Mouse (Mus musculus): Measurements from ENCODE around the gene Mrpl49. TPM values are rescaled to one million over a fixed set of nuclear protein-coding genes. Genes with fewer than 3 reads are reported as not detected.

Mrpl49 gene
- polyA plus RNA-seq (2015; fragmentation: Nextera tagmentation; extraction: Ambion mirVana) = 50.2 and 59.4 TPM in 2 replicates

DNA sequence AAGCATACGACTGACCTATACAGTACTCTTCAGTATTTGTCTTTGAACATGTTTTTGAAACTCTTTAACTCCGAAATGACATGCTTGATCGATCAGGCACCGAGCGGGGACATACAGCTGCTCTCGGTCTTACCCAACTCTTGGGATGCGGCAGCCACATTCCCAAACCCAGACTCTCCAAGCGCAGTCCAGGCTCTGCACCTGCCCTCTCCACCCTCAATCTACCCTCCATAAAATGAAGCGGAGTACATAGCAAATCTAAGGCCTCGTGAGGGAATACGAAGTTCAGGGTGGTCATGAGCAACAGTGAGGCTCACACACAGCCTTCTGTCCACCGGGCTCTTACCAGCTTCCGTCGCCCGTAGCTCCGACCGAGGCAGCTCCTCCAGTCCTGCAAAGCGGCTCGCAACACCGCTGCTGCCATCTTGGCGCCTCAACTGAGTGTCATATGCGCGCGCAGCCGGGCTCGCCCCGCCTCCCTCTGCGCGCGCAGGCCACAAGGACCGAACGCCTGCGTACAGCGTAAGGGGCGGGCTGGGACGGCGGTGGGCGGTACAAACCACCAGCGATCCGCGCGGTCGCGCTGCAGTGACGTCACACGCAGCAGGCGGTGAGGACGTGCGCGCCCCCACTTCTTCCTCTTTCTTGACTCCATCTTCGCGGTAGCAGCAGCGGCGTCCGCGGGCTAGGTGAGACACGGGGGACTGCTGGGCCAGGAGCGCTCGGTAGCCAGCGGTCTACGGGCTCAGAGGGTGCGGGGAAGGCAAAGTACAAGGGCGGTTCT is at the start of gene Mrpl49, which contains the start of gene Fau:
Gene Mrpl49, minus strand, starts transcription at position 473 of the 784 bp plus-strand sequence.
Gene Fau, plus strand, starts transcription at position 532 of the 784 bp plus-strand sequence.
- H3K4me2 ChIP-seq = peak within 1 kb of the TSS; percentile 95
- WGBS (ENCODE audit: insufficient replicate concordance) = under 1% methylated on average over 63 of the region's 63 CpGs
- H3K9me3 ChIP-seq (replicated peaks) = no peaks in the 10 kb centered on the region
- ATAC-seq (ENCODE audit: low read depth) (peak; percentile 79), DNase-seq (peak; percentile 97)
- H3K4me3 ChIP-seq (replicated peaks) = peak within 1 kb of the TSS; percentile 89
- peak within 1 kb of the TSS; percentile 95 for H3K9ac ChIP-seq
- no peaks in the 10 kb centered on the region for H3K27me3 ChIP-seq
- peaks cover 68% of the 10 kb centered on the region for H3K4me1 ChIP-seq (replicated peaks)
- H3K27ac ChIP-seq = peak within 1 kb of the TSS; percentile 85
- H3K36me3 ChIP-seq = peaks cover 57% of the 10 kb centered on the region

DNA sequence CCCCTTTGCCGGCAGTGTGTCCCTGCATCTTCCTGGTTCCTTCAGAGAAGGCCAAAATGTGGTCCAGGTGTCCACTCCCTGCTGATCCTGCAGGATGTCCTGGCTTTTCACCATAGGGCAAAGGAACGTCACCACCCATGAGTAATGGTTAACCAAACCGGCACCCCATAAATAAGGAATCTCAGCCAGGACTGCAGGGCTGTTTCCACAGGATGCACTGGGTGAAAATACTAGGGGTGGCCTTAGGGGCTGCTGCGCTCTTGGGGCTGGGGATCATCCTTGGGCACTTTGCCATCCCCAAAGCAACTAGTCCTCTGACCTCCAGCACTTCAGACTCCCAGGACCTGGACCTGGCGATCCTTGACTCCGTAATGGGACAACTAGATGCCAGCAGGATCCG is 48.0 kb upstream of the Mrpl49 start, which contains the start of gene Naaladl1:
Gene Naaladl1, plus strand, starts transcription at position 197 of the 400 bp plus-strand sequence.
- Histone ChIP-seq H3K4me1 (replicated peaks) (peaks cover 57% of the 10 kb centered on the region), H3K4me3 (replicated peaks) (no peak within 1 kb of the TSS), H3K36me3 (no peaks in the 10 kb centered on the region), H3K4me2 (peak within 1 kb of the TSS; percentile 21; the same call in 1 of the 2 replicates), H3K9ac (no peak within 1 kb of the TSS), H3K27ac (peak within 1 kb of the TSS; percentile 15; the same call in 1 of the 2 replicates), H3K9me3 (replicated peaks) (no peaks in the 10 kb centered on the region), H3K27me3 (no peaks in the 10 kb centered on the region)
- 85% methylated on average over 7 of the region's 7 CpGs for WGBS (ENCODE audit: insufficient replicate concordance)
- ATAC-seq (ENCODE audit: low read depth) = no peak
- DNase-seq = no peak

GRCm38 (mm10) chr19:6104476-6104875 is 46.9 kb upstream of the Mrpl49 start:
- H3K4me1 ChIP-seq (replicated peaks) = peaks cover 63% of the 10 kb centered on the region
- H3K4me3 ChIP-seq (replicated peaks) = no peak overlapping the region
- H3K27ac ChIP-seq = peak overlapping the region; percentile 15; the same call in 1 of the 2 replicates
- no peaks in the 10 kb centered on the region for H3K9me3 ChIP-seq (replicated peaks)
- no peak overlapping the region for H3K4me2 ChIP-seq
- DNase-seq (no peak), ATAC-seq (ENCODE audit: low read depth) (no peak)
- H3K36me3 ChIP-seq = peaks cover 8% of the 10 kb centered on the region
- H3K27me3 ChIP-seq = no peaks in the 10 kb centered on the region
- H3K9ac ChIP-seq = no peak overlapping the region
- 36% methylated on average over 4 of the region's 4 CpGs for WGBS (ENCODE audit: insufficient replicate concordance)

GRCm38 (mm10) chr19:6102169-6102853 is 44.7 kb upstream of the Mrpl49 start:
- peak overlapping the region; percentile 29; the same call in 1 of the 2 replicates for H3K9ac ChIP-seq
- H3K4me2 ChIP-seq = no peak overlapping the region
- H3K4me3 ChIP-seq (replicated peaks) = no peak overlapping the region
- 60% methylated on average over 6 of the region's 6 CpGs for WGBS (ENCODE audit: insufficient replicate concordance)
- H3K4me1 ChIP-seq (replicated peaks) = peaks cover 65% of the 10 kb centered on the region
- peaks cover 29% of the 10 kb centered on the region for H3K36me3 ChIP-seq
- H3K27ac ChIP-seq = peak overlapping the region; percentile 70
- DNase-seq = peak; percentile 25
- H3K9me3 ChIP-seq (replicated peaks) = no peaks in the 10 kb centered on the region
- peak; percentile 93 for ATAC-seq (ENCODE audit: low read depth)
- H3K27me3 ChIP-seq = no peaks in the 10 kb centered on the region

DNA sequence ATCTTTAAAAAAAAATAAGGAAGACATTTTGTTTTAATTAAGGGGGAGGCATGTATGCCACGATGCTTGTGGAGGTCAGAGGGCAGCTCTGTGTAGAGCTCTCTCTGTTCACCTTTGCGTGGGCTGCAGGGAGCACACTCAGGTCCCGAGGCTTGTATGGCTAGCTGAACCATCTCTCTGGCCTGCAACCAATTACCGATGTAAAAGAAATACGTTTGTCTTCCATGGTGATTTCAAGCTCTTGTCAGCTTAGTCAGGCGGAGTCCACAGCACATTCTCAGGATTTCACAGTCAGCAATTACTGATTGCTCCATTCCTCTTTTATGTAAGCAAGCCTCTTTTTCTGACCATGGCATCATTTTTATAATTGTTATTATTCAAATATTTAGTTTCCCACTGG is 43.6 kb upstream of the Mrpl49 start:
- no peak overlapping the region for H3K27ac ChIP-seq
- 72% methylated on average over 6 of the region's 6 CpGs for WGBS (ENCODE audit: insufficient replicate concordance)
- ATAC-seq (ENCODE audit: low read depth) = no peak

GRCm38 (mm10) chr19:6097847-6098246 is 40.3 kb upstream of the Mrpl49 start:
- no peak overlapping the region for H3K27ac ChIP-seq
- ATAC-seq (ENCODE audit: low read depth) (no peak), DNase-seq (no peak)
- no peak overlapping the region for H3K4me2 ChIP-seq
- no peaks in the 10 kb centered on the region for H3K27me3 ChIP-seq
- H3K4me1 ChIP-seq (replicated peaks) = peaks cover 27% of the 10 kb centered on the region
- no peak overlapping the region for H3K4me3 ChIP-seq (replicated peaks)
- H3K9ac ChIP-seq = no peak overlapping the region
- WGBS (ENCODE audit: insufficient replicate concordance) = 56% methylated on average over 3 of the region's 3 CpGs
- H3K9me3 ChIP-seq (replicated peaks) = no peaks in the 10 kb centered on the region
- peaks cover 68% of the 10 kb centered on the region for H3K36me3 ChIP-seq

More for the DNA sequence above, 43.6 kb upstream of the Mrpl49 start:
- Histone ChIP-seq H3K27me3 (no peaks in the 10 kb centered on the region), H3K36me3 (peaks cover 34% of the 10 kb centered on the region), H3K9ac (no peak overlapping the region), H3K4me3 (replicated peaks) (no peak overlapping the region), H3K4me1 (replicated peaks) (peaks cover 59% of the 10 kb centered on the region), H3K4me2 (no peak overlapping the region), H3K9me3 (replicated peaks) (no peaks in the 10 kb centered on the region)
- DNase-seq = no peak

DNA sequence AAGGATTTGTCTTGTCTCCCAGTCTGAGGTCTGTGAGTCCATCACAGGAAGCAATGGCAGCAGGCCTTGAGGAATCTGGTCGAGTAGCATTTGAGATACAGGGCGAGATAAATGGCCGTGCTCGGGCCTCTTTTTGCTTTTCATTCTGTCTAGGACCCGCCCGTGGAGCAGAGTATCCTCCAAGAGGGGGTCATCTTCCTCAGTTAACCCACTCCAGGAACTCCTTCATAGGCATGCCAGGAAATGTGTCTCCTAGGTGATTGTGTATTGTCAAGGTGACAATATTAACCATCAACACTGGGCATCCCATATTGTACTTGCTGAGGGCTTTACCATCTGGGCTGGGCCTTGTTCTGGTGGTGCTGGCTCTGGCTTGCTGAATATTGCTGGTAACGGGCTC is 36.5 kb upstream of the Mrpl49 start, which contains the start of gene AC131692.1:
Gene AC131692.1, plus strand, starts transcription at position 301 of the 400 bp plus-strand sequence.
- H3K4me2 ChIP-seq = no peak within 1 kb of the TSS
- H3K27ac ChIP-seq = no peak within 1 kb of the TSS
- WGBS (ENCODE audit: insufficient replicate concordance) = 86% methylated on average over 7 of the region's 7 CpGs
- DNase-seq = no peak
- no peaks in the 10 kb centered on the region for H3K27me3 ChIP-seq
- H3K9ac ChIP-seq = no peak within 1 kb of the TSS
- no peak within 1 kb of the TSS for H3K4me3 ChIP-seq (replicated peaks)
- no peaks in the 10 kb centered on the region; the same call in 1 of the 2 replicates for H3K4me1 ChIP-seq (replicated peaks)
- no peaks in the 10 kb centered on the region for H3K9me3 ChIP-seq (replicated peaks)
- ATAC-seq (ENCODE audit: low read depth) = no peak
- H3K36me3 ChIP-seq = peaks cover 93% of the 10 kb centered on the region

- no peak for ATAC-seq (ENCODE audit: low read depth)
- 92% methylated on average over 13 of the region's 13 CpGs for whole genome bisulfite sequencing (ENCODE audit: insufficient replicate concordance)
Measured at GRCm38 (mm10) chr19:6088841-6089240, 31.3 kb upstream of the Mrpl49 start.

DNA sequence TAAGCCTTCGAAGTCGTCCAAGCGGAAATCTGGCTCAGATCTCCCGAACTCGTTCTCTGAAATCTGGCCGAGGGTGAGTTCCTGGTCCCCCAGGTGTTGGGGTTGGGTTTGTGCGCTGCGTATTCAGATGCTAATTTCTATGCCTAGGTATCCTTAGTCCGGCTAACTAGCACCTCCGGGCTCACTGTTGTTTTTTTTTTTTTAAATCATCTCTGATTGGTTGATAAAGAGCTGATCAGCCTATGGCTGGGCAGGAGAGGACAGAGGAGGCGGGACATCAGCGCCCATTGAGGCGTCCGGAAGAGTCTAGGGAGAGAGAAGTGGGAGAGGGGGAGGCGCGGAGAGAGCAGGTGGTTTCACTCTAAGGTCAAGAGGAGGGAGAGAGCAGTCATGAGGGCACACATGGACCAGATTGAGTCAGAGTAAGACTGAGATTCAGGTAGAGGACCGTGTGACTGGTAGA is 27.9 kb upstream of the Mrpl49 start:
- peak; percentile 78 for ATAC-seq (ENCODE audit: low read depth)
- H3K27ac ChIP-seq = peak overlapping the region; percentile 94
- under 1% methylated on average over 17 of the region's 17 CpGs for WGBS (ENCODE audit: insufficient replicate concordance)
- H3K27me3 ChIP-seq = no peaks in the 10 kb centered on the region
- peak overlapping the region; percentile 82 for H3K4me3 ChIP-seq (replicated peaks)
- H3K9ac ChIP-seq = peak overlapping the region; percentile 91
- H3K36me3 ChIP-seq = peaks cover 67% of the 10 kb centered on the region
- peak; percentile 74 for DNase-seq
- peak overlapping the region; percentile 92 for H3K4me2 ChIP-seq
- no peaks in the 10 kb centered on the region for H3K9me3 ChIP-seq (replicated peaks)
- H3K4me1 ChIP-seq (replicated peaks) = peaks cover 45% of the 10 kb centered on the region

More at GRCm38 (mm10) chr19:6088841-6089240, 31.3 kb upstream of the Mrpl49 start:
- H3K9ac ChIP-seq = no peak overlapping the region
- no peak for DNase-seq
- no peak overlapping the region for H3K27ac ChIP-seq
- H3K36me3 ChIP-seq = peaks cover 80% of the 10 kb centered on the region
- H3K9me3 ChIP-seq (replicated peaks) = no peaks in the 10 kb centered on the region
- no peaks in the 10 kb centered on the region for H3K27me3 ChIP-seq
- H3K4me2 ChIP-seq = no peak overlapping the region
- peaks cover 34% of the 10 kb centered on the region for H3K4me1 ChIP-seq (replicated peaks)
- no peak overlapping the region for H3K4me3 ChIP-seq (replicated peaks)

DNA sequence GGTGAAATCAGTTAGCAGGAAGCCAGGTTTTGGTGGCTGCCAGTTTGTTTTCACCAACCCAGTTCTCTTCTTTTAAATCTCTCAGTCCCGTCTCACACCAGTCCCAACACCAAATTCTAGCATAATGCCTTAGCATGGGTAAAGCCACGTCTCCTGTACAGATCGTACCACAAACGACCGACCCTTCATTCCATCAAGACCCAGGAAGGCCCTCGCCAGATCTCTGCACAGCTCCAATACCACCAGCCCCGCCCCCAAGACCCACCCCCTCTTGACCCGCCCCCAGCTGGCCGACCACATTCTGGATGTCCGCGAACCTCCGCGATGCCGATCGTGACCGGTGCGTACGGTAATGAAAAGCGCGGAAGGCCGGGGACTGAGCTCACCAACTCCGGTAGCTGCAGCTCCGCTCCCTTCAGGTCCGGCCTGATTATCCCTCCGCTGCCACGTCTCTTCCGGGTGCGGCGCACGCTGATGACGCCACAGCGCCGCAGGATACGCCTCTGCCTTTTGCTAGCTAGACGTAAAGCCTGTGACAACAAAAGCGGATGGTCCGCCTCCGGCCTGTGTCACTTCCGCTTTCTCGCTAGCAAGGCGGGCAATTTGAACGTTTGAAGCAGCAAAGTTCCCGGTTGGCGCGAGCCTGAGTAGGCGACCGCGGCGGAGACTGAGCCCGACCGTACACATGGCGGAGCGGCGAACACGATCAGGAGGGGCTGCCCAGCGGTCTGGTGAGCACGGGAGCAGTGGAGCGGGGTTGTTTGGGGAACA is 27.1 kb upstream of the Mrpl49 start, which contains the start of the genes Zfpl1 and Cdca5:
Gene Zfpl1, minus strand, starts transcription at position 479 of the 771 bp plus-strand sequence.
Gene Cdca5, plus strand, starts transcription at position 506 of the 771 bp plus-strand sequence.
- Histone ChIP-seq H3K27me3 (no peaks in the 10 kb centered on the region), H3K4me2 (peak within 1 kb of the TSS; percentile 92), H3K9ac (peak within 1 kb of the TSS; percentile 91), H3K4me3 (replicated peaks) (peak within 1 kb of the TSS; percentile 82), H3K9me3 (replicated peaks) (no peaks in the 10 kb centered on the region), H3K27ac (peak within 1 kb of the TSS; percentile 94), H3K36me3 (peaks cover 67% of the 10 kb centered on the region), H3K4me1 (replicated peaks) (peaks cover 45% of the 10 kb centered on the region)
- WGBS (ENCODE audit: insufficient replicate concordance) = under 1% methylated on average over 58 of the region's 58 CpGs
- ATAC-seq (ENCODE audit: low read depth) (peak; percentile 88), DNase-seq (peak; percentile 94)

All from liver, embryonic 13.5 days (tissue).